Mouse (Mus musculus) hematopoietic stem cell, adult 5-6 weeks (primary cell): ENCODE measurements around the gene Acyp2. TPM values are rescaled to one million over a fixed set of nuclear protein-coding genes. Genes with fewer than 3 reads are reported as not detected.

Experiments used
- ATAC-seq, 2 experiments: fragments of 125-278 bp in 1 of 2; replicated peaks in 1 of 2; 2 replicates each; pipeline ENCODE4 v1.8.0; 2016 to 2017; ENCODE audit warnings: inconsistent platforms in 2 of 2, mild to moderate bottlenecking in 2 of 2, moderate number of reproducible peaks in 2 of 2, low read depth in 1 of 2, moderate TSS enrichment in 1 of 2; ENCODE audit not compliant: low FRiP score in 2 of 2, poor library complexity in 2 of 2, severe bottlenecking in 2 of 2, insufficient read depth in 1 of 2, low TSS enrichment in 1 of 2
- total RNA-seq: library from RNA; stranded (forward); fragments of 172-1452, 232-1000 nt; gene quantifications from 2 replicates; pipeline ENCODE4 v1.2.3, GENCODE M21; 2017

The Acyp2 gene
- total RNA-seq, 1 experiment from 2014 or later, result 5.0 TPM

DNA sequence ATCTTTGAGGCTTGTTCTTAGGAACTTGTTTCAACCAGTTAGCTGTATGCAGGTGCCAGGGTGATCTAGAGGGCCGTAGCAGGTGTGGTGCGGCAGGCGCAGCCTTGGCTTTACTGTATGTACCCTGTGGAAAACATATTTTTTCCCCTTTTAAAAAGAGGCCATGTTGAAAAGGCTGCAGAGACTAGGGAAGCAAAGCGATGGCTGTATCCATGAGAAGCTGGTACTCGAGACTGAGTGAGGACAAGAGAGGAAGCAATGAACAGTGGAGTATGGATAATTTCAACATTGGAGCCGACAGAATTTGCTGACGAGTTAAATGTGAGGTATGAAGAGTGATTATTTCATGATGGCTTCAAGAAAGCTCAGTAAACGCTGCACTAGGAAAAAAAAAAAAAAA lies 178.2 kb downstream of the Acyp2 start:
- ATAC-seq, result no peak

Other genes starting within 250 kb of the Acyp2 start
- 1.7 TPM in 1 of 2 replicates, not detected in the other for gene 4930505A04Rik, start 177.8 kb downstream of the Acyp2 start, total RNA-seq
- 49.1 and 50.7 TPM in 2 replicates for gene Psme4, start 122.1 kb upstream of the Acyp2 start, total RNA-seq
- gene Gpr75, start 235.8 kb upstream of the Acyp2 start, total RNA-seq, result not detected in 2 replicates
- gene Asb3, start 235.8 kb upstream of the Acyp2 start, total RNA-seq, result 18.7 and 28.8 TPM in 2 replicates